Mouse (Mus musculus): Measurements from ENCODE around the gene Sc5d.

DNA sequence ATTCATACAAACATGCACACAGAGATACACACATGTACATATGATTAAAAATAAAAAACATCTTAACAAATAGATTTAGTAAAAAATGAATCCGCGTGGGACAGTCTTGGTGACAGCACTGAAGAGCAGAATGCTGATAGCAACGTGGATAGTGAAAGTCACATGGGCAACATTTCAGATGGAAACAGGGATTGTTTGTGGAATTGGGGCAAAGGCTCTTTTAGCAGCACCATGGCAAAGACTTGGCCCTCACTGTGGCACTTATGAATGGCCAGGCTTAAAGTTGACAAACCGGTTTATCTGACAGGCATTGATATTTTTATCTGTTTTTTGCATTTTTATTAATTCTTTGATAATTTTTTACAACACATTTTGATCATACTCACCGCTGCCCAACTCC lies 4.3 kb upstream of the Sc5d start:
- TF ChIP-seq CTCF (IDR thresholded peaks at IDR 0.05) (no peak), EP300 (IDR thresholded peaks at IDR 0.05) (no peak)
